Mouse (Mus musculus) T-helper 17 cell (primary cell): Measurements from ENCODE around the gene Rassf1.
"Not testable (repeated sequence)": the region's sequence is repeated elsewhere in the genome, so short reads cannot be mapped to it uniquely, and the experiment has no call there.

Source experiments
- in situ Hi-C, 2 experiments: fragments of 300-600 bp; cut with MboI, MseI; formaldehyde crosslinking; loops; 1 replicate in 1 of 2; 2 replicates in 1 of 2; pipeline ENCODE4 v1.15.1; 2025; ENCODE audit warnings: high pct_unique_total_duplicates in 2 of 2

Gene Rassf1

GRCm38 (mm10) chr9:107552690-107553393 lies 1.5 kb downstream of the Rassf1 start:
- in situ Hi-C loops = loop anchor here (5.0 to 10.0 kb wide), 3 partner anchors 74 to 1502 kb away; partner anchors contain the start of genes Pcbp4 (in 1 of the 2) and Trex1 (in 1 of the 2)

GRCm38 (mm10) chr9:107553541-107554318 lies 2.4 kb downstream of the Rassf1 start:
- in situ Hi-C loops = loop anchor here (5.0 to 10.0 kb wide), 3 partner anchors 74 to 1501 kb away; partner anchors contain the start of genes Pcbp4 (in 1 of the 2) and Trex1 (in 1 of the 2)

DNA sequence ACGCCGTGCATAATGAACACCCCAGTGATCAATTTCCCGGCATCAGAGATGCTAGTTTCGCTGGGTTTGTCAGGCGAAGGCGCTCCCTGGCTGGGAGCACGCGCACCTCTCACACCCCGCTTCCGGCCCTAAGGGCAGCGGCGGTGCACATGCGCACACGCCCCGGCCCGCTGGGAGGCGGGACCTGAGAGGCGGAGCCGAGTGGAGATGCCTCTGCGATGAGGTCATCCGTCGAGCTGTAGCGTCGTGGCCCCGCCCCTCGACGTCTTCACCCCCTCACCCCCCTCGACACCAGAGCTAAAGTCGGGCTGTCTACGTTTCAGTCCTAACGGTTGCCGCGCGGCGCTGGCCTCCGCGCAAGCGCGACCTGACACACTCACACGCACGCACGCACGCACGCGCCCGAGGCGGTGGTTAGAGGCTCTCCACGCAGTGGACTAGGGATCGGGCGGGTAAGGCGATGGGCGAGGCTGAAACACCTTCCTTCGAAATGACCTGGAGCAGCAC lies 3.0 kb downstream of the Rassf1 start:
- in situ Hi-C loops = loop anchor here (5.0 to 10.0 kb wide), 3 partner anchors 73 to 1500 kb away; partner anchors contain the start of genes Pcbp4 (in 1 of the 2) and Trex1 (in 1 of the 2)

DNA sequence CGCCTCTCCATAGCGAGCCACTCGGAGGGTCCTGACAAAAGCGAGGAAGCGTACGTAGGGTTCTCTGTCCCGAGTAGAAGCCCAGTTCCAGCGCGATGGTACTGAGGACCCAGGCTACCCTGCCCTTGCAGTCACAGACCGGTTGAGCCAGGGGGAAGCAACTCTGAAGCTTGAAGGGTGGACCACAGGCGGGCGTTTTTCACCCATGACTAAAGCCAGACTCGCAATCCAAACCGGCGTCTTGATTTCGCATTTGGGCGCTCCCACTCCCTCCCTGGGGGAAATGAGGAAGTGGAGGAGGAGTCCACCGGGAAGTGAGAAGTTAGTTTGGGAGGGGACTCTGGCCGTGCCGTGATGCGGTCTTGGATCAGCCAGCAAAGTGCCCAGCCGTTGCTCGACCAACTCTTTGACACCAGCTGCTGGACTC lies 3.7 kb downstream of the Rassf1 start:
- in situ Hi-C loops = loop anchor here (10.0 kb wide), 2 partner anchors 1100 to 1500 kb away; partner anchors contain the start of genes Pcbp4 (in 1 of the 2) and Trex1 (in 1 of the 2)

DNA sequence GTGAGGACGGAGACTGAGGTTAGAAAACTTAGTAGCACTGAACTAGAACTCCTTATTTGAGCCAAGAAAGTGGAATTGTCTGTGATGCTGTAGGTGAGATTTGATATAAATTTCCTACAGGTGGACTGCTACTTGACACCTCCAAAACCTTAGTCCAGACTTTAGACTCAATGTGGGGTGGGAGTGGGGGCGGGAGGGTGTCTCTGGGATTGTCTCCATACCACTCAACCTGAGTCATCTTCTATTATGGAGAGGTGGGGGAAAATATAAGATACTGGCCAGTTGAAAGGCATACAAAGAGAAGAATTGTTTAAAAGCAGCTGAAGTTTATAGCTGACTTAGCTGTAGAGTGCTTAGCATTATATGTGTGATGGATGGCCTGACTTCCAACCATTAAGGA lies 4.3 kb downstream of the Rassf1 start:
- in situ Hi-C loops = loop anchor here (10.0 kb wide), 2 partner anchors 1101 to 1499 kb away; partner anchors contain the start of genes Pcbp4 (in 1 of the 2) and Trex1 (in 1 of the 2)

- in situ Hi-C loops = loop anchor here (10.0 kb wide), 2 partner anchors 1102 to 1498 kb away; partner anchors contain the start of genes Pcbp4 (in 1 of the 2) and Trex1 (in 1 of the 2)
Observed at GRCm38 (mm10) chr9:107556346-107556745, 5.0 kb downstream of the Rassf1 start.

- in situ Hi-C loops = no loop called here
Observed at GRCm38 (mm10) chr9:107563029-107563581, 11.8 kb downstream of the Rassf1 start, which contains the start of gene Tusc2. Tusc2 (plus strand) TSS chr9:107563255.

- in situ Hi-C loops = not testable (repeated sequence)
Observed at GRCm38 (mm10) chr9:107565556-107565955, 14.2 kb downstream of the Rassf1 start.

- in situ Hi-C loops = no loop called here
Observed at GRCm38 (mm10) chr9:107566041-107566709, 14.8 kb downstream of the Rassf1 start.

DNA sequence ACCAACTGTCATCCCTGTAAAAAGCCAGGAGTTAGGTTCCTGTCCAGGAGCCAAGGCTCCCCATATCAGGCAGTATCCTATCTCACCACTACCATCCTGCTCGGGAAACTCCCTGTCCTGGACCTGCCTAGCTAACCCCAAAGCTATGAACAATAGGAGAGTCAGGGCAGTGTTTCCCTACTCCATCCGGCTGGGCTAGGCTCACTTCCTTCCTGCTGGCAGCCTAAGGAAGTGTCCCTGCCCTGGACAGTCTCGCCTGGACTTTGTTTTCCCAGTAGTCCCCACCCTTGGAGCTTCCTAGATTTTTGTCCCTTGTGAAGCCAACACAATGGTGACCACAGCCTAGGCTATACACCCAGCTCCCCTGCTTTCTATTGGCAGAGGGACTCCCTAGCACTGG lies 15.5 kb downstream of the Rassf1 start:
- in situ Hi-C loops = no loop called here

- in situ Hi-C loops = no loop called here
Observed at GRCm38 (mm10) chr9:107567702-107568319, 16.5 kb downstream of the Rassf1 start, which contains the start of gene Hyal2. Hyal2 (plus strand) TSS chr9:107567945.

DNA sequence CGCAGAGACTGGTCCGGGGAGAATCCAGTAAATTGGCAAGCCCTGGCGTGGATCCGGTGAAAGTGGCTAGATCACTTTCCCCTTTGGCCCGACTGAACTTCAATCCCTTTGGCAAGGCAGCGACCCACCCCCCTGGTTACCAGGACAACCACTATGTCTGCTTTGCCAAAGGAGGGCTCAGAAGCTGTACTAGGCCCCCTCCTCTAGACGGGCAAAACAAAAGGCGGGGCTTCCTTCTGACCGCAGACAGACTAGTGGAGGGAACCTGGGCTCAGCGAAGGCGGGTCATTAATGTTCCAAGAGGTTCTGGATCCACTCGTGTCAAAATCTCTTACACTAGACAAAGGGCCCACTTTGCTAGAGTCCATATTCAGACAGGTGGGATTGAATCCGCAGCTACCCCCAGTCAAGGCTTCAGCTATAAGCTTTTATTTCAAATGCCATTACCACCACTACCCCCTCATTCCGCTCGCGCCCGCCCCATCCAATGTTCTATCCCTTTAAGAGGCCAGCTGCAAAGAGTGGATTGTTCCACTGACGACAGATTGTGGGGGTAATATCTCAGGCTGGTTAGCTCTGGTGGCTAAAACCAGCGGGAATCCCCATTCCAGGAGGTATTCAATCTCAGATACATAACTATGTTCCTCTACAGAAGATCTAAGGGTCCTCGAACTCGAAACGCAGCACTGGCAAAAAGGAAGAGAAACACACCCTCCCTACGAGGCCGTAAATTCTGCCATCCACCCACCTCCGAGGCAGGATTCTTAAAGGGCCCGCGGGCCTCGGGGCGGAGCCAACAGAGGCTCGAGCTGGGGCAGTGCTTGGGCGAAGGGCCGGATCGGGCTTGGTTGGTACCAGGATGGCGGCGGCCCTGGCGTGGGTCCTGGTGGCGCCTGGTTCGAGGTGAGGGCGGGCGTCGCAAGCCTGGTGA lies 17.2 kb downstream of the Rassf1 start:
- in situ Hi-C loops = no loop called here

DNA sequence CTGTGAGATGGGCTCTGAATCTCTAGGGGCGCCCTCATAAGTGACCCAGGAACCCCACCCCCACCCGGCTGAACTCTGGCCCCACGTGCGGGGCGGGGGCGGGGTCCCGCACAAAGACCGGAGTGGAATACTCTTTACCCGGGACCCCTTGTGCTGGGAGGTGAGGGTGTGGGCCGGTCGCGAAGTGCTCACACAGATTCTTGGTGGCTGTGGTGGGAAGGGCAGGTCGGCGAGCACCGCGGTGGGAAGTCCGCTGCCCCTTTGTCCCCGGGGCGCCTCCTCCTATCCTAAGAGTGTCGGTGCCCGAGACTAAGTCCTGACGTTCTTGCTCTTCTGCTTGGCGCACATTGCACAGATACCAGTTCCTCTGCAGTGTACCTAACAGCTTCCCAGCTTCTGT lies 17.9 kb downstream of the Rassf1 start:
- in situ Hi-C loops = no loop called here

DNA sequence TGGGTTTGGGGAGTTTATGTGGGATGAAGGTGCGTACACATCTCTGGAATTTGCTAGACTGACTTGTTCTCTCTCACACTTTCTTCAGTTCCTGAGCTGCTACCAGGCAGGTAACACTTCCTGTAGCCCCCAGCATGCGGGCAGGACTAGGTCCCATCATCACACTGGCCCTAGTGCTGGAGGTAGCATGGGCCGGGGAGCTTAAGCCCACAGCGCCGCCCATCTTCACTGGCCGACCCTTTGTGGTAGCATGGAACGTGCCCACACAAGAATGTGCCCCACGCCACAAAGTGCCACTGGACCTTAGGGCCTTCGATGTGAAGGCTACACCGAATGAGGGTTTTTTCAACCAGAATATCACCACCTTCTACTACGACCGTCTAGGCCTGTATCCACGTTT lies 18.7 kb downstream of the Rassf1 start:
- in situ Hi-C loops = no loop called here

DNA sequence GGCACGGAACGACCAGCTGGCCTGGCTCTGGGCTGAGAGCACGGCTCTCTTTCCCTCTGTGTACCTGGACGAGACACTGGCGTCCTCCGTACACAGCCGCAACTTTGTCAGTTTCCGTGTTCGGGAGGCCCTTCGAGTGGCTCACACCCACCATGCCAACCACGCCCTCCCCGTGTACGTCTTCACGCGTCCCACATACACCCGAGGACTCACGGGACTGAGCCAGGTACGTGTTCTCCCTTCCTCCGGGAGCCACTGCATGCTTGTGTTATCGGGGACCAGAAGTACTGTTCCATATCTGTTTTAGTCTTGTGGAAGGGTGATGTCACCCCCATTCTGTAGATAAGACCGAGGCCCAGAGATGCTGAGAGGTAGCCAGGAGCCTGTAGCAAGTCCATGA lies 19.5 kb downstream of the Rassf1 start:
- in situ Hi-C loops = no loop called here

GRCm38 (mm10) chr9:107571534-107572326 lies 20.4 kb downstream of the Rassf1 start:
- in situ Hi-C loops = no loop called here

DNA sequence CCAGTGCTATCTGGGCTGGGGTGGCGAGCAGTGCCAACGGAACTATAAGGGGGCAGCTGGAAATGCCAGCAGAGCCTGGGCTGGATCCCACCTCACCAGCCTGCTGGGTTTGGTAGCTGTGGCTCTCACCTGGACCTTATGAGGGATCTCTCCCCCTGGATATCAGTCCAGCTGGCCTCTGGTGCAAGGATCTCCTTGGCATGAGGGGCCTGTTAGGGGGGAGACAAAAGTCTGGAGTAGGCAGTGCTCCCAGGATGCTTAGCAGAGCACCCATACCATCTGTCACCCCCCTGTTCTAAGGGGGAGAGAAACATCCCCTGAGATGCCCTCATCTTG lies 20.9 kb downstream of the Rassf1 start:
- in situ Hi-C loops = no loop called here

- in situ Hi-C loops = not testable (repeated sequence)
Observed at GRCm38 (mm10) chr9:107573774-107574173, 22.4 kb downstream of the Rassf1 start.
